Mouse (Mus musculus): ENCODE data around the gene Katnbl1.

DNA sequence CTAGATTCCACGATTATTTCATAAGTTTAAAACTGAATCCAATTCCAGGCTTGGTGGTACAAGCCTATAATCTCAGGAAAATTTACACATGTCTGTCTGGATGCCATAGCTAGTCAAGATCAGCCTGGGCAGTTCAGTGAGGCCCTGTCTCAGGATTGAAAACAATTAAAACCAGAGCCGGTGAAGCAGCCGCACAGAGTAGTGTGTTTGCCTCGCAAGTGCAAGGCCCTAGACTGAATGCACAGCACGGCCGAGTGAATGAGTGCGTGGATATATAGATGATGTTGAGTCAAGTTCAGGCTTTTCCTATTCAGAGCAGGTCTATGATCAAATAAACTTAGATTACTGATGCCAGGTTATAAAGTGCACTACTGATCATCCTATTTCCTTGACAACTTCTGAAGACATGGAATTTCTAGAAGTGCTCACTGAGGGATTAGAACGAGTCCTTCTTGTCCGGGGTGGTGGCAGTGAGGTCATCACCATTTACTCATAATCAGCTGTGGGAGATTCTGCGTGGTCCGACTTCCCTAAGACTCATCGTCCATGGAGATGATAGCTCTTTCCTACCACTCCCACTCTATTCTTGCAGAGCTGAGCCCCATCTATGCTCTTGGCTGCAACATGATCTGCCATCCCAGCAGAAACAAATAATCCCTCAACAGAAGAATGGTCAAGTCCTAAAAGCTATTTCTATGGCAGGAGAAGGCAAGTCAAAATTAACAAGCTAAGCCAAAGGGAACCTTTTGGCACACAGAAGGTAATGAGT lies 18.8 kb upstream of the Katnbl1 start:
- TF ChIP-seq GATA1 (IDR thresholded peaks at IDR 0.05; ENCODE audit: low read length) (no peak), TAL1 (IDR thresholded peaks at IDR 0.05; ENCODE audit: low read length) (no peak)

Data from erythroblast, embryonic 14.5 days (primary cell).